8 mouse cellular contexts compared by ENCODE assay signal in the genomic region with DNA sequence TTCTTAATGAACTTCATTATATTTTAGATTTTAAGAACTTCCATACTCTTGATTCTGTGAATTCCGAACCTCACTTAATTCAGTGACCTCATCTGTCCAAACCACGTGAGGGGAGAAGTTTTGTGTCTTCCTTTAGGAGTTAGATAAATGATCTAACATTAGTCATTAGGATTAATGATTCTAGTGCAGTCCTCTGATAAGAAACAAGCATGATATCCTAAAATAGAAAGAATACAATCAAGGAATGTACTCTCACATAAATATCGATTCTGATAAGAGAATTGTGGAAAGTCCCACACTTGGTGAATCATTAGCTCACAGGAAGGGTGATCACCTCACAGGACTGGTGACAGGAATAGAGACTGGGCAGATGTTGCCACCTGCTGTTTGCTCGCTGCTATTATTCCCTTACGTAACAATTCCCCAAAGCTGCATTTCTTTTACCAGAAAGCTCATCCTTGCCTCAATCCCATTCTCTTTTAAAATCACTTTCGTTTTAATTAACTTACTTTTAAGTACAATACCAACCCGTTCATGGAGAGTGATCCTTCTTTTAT. TPM values are rescaled to one million over a fixed set of nuclear protein-coding genes. Genes with fewer than 3 reads are reported as not detected.
A peak's percentile ranks its signal among the peaks of the same experiment; 100 is the strongest.
DNase-seq lines count a peak whose midpoint lies in the region; ATAC-seq and TF ChIP-seq lines count a peak whose summit lies in the region.

No protein-coding gene starts in this region.

- no peaks in the 10 kb centered on the region for H3K4me1 ChIP-seq in spleen, adult 2 months (ENCODE audit: control insufficient read depth, insufficient read depth, insufficient read length)
- no peaks in the 10 kb centered on the region for H3K4me1 ChIP-seq in midbrain, embryonic 14.5 days (ENCODE audit: control insufficient read depth, insufficient read depth, low read length)
- 0 out of 2 replicates have a peak, but pooled peaks cover 5% of the 10 kb centered on the region for H3K4me1 ChIP-seq in stomach, embryonic 16.5 days (ENCODE audit: control insufficient read depth, insufficient read depth, low read length)

- no peaks in the 10 kb centered on the region for H3K27me3 ChIP-seq in spleen, adult 2 months (ENCODE audit: control insufficient read depth, insufficient read depth, low read length)
- H3K27me3 ChIP-seq in midbrain, embryonic 14.5 days (ENCODE audit: control insufficient read depth, insufficient read depth, low read length), result no peaks in the 10 kb centered on the region
- H3K27me3 ChIP-seq in stomach, embryonic 16.5 days (ENCODE audit: control insufficient read depth, insufficient read depth, low read length), result no peaks in the 10 kb centered on the region

- no peak for TF ChIP-seq POLR2A in spleen, adult 2 months (IDR thresholded peaks at IDR 0.05; ENCODE audit: low read depth, low read length)

- H3K9me3 ChIP-seq in midbrain, embryonic 14.5 days (ENCODE audit: control insufficient read depth, low read length), result no peaks in the 10 kb centered on the region
- no peaks in the 10 kb centered on the region for H3K9me3 ChIP-seq in stomach, embryonic 16.5 days (replicated peaks; ENCODE audit: control insufficient read depth, low read length)

- no peaks in the 10 kb centered on the region for H3K36me3 ChIP-seq in spleen, adult 2 months (ENCODE audit: control insufficient read depth, insufficient read depth, low read length)
- H3K36me3 ChIP-seq in midbrain, embryonic 14.5 days (ENCODE audit: control insufficient read depth, insufficient read depth, low read length), result no peaks in the 10 kb centered on the region
- H3K36me3 ChIP-seq in stomach, embryonic 16.5 days (ENCODE audit: control insufficient read depth, insufficient read depth, low read length), result no peaks in the 10 kb centered on the region

- 14% methylated on average over 7 of the region's 7 CpGs for WGBS in spleen, adult 2 months
- 29% methylated on average over 7 of the region's 7 CpGs for WGBS in midbrain, embryonic 14.5 days
- 9% methylated on average over 7 of the region's 7 CpGs for WGBS in stomach, embryonic 16.5 days

- ATAC-seq in midbrain, embryonic 14.5 days (ENCODE audit: low FRiP score, low TSS enrichment), result peak; percentile 79; the same call in 1 of the 2 replicates
- ATAC-seq in stomach, embryonic 16.5 days (ENCODE audit: insufficient read depth, low FRiP score), result peak; percentile 59; the same call in 1 of the 2 replicates

- no peak overlapping the region for H3K9ac ChIP-seq in midbrain, embryonic 14.5 days (replicated peaks; ENCODE audit: low read length)
- H3K9ac ChIP-seq in stomach, embryonic 16.5 days (ENCODE audit: low read length), result no peak overlapping the region

- intact Hi-C loops in left cerebral cortex, postnatal 25 days (cut with DNase I), result loop anchor here (1.0 to 5.0 kb wide), 3 partner anchors 204 to 452 kb away; no protein-coding TSS in a partner anchor

- H3K27ac ChIP-seq in spleen, adult 2 months (ENCODE audit: insufficient read depth, low read length), result no peak overlapping the region
- no peak overlapping the region for H3K27ac ChIP-seq in midbrain, embryonic 14.5 days (replicated peaks; ENCODE audit: low read depth, low read length)
- no peak overlapping the region for H3K27ac ChIP-seq in stomach, embryonic 16.5 days (ENCODE audit: low read length)

- no peak overlapping the region for H3K4me3 ChIP-seq in spleen, adult 2 months (ENCODE audit: extremely low read depth, insufficient read depth, insufficient read length)
- H3K4me3 ChIP-seq in midbrain, embryonic 14.5 days (replicated peaks; ENCODE audit: low read depth, low read length), result no peak overlapping the region
- H3K4me3 ChIP-seq in stomach, embryonic 16.5 days (replicated peaks; ENCODE audit: low read length), result no peak overlapping the region

- DNase-seq in spleen, adult 2 months (ENCODE audit: low read depth in 1 of 2, low spot score in 2 of 2), result peak in 1 of 2 experiments; percentile 4
- no peak for DNase-seq in spleen, postnatal 4 days (ENCODE audit: low spot score in 2 of 2)
- peak; percentile 18 for DNase-seq in cerebellum, adult 9-11 months
- peak; percentile 19 to 23 for DNase-seq in gastrocnemius, adult 8-10 months (ENCODE audit: low spot score in 2 of 2)
- peak; percentile 58 for DNase-seq in kidney, adult 11 months
- peak; percentile 68 to 79 for DNase-seq in left cerebral cortex, postnatal 25 days (ENCODE audit: low spot score in 2 of 2)
- peak; percentile 81 for DNase-seq in midbrain, embryonic 14.5 days

- 0 out of 2 replicates have a peak, but pooled peaks have one; percentile 42 for TF ChIP-seq CTCF in spleen, adult 2 months (IDR thresholded peaks at IDR 0.05; ENCODE audit: extremely low read depth, insufficient read depth, insufficient read length, insufficient replicate concordance)

- no peak overlapping the region for H3K4me2 ChIP-seq in midbrain, embryonic 14.5 days (ENCODE audit: low read length)
- no peak overlapping the region for H3K4me2 ChIP-seq in stomach, embryonic 16.5 days (ENCODE audit: low read depth, low read length)

RNA-seq across cellular contexts. Expression of a gene that starts 22.3 kb away (rescaled TPM):
- not detected in 2 replicates for polyA plus RNA-seq in spleen, adult 2 months (2012; rRNA removed)
- total RNA-seq in gastrocnemius, adult 8-10 months (2022), result not detected
- total RNA-seq in left cerebral cortex, postnatal 25 days (2021), result not detected
- not detected in 2 replicates for polyA plus RNA-seq in midbrain, embryonic 14.5 days (2014; fragmentation: Nextera tagmentation; extraction: Ambion mirVana)
- polyA plus RNA-seq in stomach, embryonic 16.5 days (2015; fragmentation: Nextera tagmentation; extraction: Ambion mirVana), result not detected in 2 replicates

Comparison
In these comparisons a context has a peak if more than half of its experiments do, and no peak if none do; other contexts are left out.
1. DNase-seq: peak in cerebellum, adult 9-11 months (single experiment), gastrocnemius, adult 8-10 months (2 of 2), kidney, adult 11 months (single experiment), left cerebral cortex, postnatal 25 days (2 of 2) and midbrain, embryonic 14.5 days (single experiment); none in spleen, postnatal 4 days (0 of 2).